Comparison of ENCODE assay signal across 18 mouse cellular contexts in genomic region chr12:72279129-72279875, GRCm38 (mm10).
"Had no signal": no experiment of that assay in that cellular context is flagged by ENCODE, and none has a peak within 500 bp of the region (broad histone marks: within the 10 kb centered on the region; RNA-seq: fewer than 3 reads in every experiment).

No protein-coding gene starts in this region.

- H3K27me3 ChIP-seq: limb, embryonic 12.5 days; limb, embryonic 15.5 days; liver, embryonic 15.5 days; lung, embryonic 15.5 days; megakaryocyte, embryonic 14.5 days; neural tube, embryonic 12.5 days; neural tube, embryonic 15.5 days had no signal

- H3K9ac ChIP-seq: limb, embryonic 12.5 days; limb, embryonic 15.5 days; liver, embryonic 15.5 days; lung, embryonic 15.5 days; neural tube, embryonic 12.5 days; neural tube, embryonic 15.5 days had no signal

- H3K27ac ChIP-seq: limb, embryonic 12.5 days; limb, embryonic 15.5 days; liver, embryonic 15.5 days; lung, embryonic 15.5 days; midbrain, embryonic 10.5 days; neural tube, embryonic 12.5 days; neural tube, embryonic 15.5 days had no signal

- H3K4me3 ChIP-seq: limb, embryonic 12.5 days; limb, embryonic 15.5 days; liver, embryonic 15.5 days; lung, embryonic 15.5 days; megakaryocyte, embryonic 14.5 days; midbrain, embryonic 10.5 days; neural tube, embryonic 12.5 days; neural tube, embryonic 15.5 days had no signal

- DNase-seq: kidney, adult 18-20 months; kidney, postnatal 36 days; left cerebral cortex, postnatal 4 days; lung, adult 18-20 months; lung, postnatal 10 days; lung, postnatal 36 days; midbrain, embryonic 14.5 days; thymus, adult 18-20 months; thymus, postnatal 36 days had no signal

- H3K36me3 ChIP-seq: limb, embryonic 12.5 days; limb, embryonic 15.5 days; liver, embryonic 15.5 days; lung, embryonic 15.5 days; midbrain, embryonic 10.5 days; neural tube, embryonic 12.5 days; neural tube, embryonic 15.5 days had no signal

- H3K4me2 ChIP-seq: limb, embryonic 12.5 days; limb, embryonic 15.5 days; liver, embryonic 11.5 days; liver, embryonic 15.5 days; lung, embryonic 15.5 days; neural tube, embryonic 12.5 days; neural tube, embryonic 15.5 days had no signal

- H3K4me1 ChIP-seq: limb, embryonic 12.5 days; limb, embryonic 15.5 days; liver, embryonic 15.5 days; lung, embryonic 15.5 days; megakaryocyte, embryonic 14.5 days; midbrain, embryonic 10.5 days; neural tube, embryonic 12.5 days had no signal

- H3K9me3 ChIP-seq: limb, embryonic 12.5 days; limb, embryonic 15.5 days; liver, embryonic 15.5 days; lung, embryonic 15.5 days; midbrain, embryonic 10.5 days; neural tube, embryonic 12.5 days; neural tube, embryonic 15.5 days had no signal
